Mouse (Mus musculus) heart, postnatal 10 days (tissue): ENCODE results near the gene Ajuba. TPM values are rescaled to one million over a fixed set of nuclear protein-coding genes. Genes with fewer than 3 reads are reported as not detected.

ENCODE experiments used
- DNase-seq, 2 experiments: peaks; one replicate each; pipeline ENCODE4 v3.0.0; 2021
- intact Hi-C: fragments of 180-260 bp; cut with DNase I; formaldehyde crosslinking; loops from one replicate; pipeline ENCODE4 v1.15.1; 2025
- total RNA-seq, 2 experiments: library from RNA; stranded (reverse); gene quantifications; 2 replicates each; pipeline ENCODE4 v1.2.3; 2021

Gene Ajuba
- total RNA-seq, 2 experiments from 2014 or later = 14.5 to 16.0 TPM

DNA sequence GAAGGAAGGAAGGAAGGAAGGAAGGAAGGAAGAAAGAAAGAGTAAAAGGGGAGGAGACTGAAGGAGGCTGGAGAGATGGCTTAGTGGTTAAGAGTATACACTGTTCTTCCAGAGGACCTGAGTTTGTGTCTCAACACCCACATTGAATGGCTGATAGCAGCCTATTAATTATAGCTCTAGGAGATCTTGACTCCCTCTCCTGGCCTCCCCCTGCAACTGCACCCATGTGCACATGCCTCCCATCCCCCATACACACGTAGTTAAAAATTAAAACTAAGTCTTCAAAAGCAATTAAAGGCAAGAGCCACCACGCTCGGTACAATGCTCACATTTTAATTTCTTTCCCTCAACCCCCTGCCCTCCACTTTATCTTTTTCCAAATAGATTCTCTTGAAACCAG lies 16.7 kb upstream of the Ajuba start:
- intact Hi-C loops = no loop called here
- no peak for DNase-seq

DNA sequence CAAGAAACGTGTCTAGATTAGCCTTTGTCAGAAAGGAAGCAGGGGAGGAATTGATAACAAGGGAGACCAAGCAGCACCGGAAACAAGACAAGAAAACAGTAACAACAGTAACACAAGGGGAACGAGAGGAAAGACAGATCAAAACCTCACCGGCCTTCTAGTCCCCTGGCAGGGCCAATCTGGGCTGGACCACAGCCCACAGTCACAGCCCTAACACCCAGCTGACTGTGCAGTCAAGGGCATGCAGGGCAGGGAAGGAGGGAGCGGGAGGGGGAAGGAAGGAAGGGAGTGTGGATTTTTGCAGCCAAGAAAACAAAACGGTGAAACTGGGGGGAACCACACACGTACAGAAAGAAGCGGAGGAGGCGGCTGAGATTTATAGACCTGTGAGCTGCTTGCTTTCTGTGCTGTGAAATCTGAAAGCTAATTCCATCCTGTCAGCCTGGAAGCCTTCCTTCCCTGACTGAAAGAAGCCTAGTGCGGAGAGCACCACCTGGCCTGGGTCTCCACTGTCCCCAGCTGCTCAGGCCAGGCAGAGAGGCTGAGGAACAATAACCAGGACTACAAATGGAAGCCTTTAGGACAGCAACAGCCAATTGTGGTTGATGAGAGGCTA lies 15.1 kb upstream of the Ajuba start:
- intact Hi-C loops = no loop called here
- peak; percentile 73 to 77 for DNase-seq

- intact Hi-C loops = no loop called here
- no peak for DNase-seq
These were observed 13.7 kb upstream of the Ajuba start for GRCm38 (mm10) chr14:54591056-54591455.

GRCm38 (mm10) chr14:54583681-54584338 lies 6.5 kb upstream of the Ajuba start:
- peak; percentile 72 to 87 for DNase-seq
- intact Hi-C loops = loop anchor here (2.0 to 5.0 kb wide), 2 partner anchors 33 to 57 kb away; partner anchors contain the start of genes Cdh24, Gm17606 and Psmb5

DNA sequence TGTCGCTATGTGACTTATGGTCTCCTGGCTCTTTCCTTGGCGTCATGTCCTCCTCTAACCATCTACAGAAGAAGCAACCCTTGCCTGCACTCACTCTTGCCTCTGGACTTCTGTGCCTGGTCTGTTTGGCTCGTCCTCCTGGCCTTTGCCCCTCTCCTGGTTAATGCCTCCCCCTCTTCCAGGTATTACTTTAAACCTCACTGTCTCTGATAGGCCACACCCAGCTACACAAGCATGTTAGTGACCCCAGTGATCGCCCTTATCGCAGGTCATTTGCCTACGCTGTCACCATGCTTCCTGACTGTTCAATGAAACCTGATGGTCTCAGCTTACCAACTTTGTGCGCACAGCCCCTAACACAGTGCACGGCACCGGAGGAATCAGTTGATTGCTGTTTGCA lies 5.2 kb upstream of the Ajuba start:
- DNase-seq = no peak
- intact Hi-C loops = loop anchor here (2.0 to 5.0 kb wide), 2 partner anchors 35 to 58 kb away; partner anchors contain the start of genes Cdh24, Gm17606 and Psmb5

DNA sequence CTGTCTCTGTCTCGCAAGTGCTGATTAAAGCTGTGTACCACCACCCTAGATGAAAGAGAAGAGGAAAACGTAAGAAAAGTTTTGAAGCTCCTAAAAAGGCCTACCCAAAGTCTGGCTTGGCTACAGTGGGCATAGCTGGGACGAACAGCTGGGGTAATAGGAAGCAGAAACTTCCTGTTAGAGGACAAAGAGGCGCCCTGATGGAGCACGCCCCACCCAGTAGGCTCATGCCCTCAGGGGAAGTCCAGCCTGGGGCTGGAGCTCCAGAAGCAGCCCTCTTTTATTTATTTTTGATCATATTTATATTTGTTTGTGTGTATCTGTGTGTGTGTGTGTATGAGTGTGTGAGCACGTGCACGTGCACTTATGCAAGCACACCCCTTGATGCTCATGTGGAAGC lies 2.3 kb upstream of the Ajuba start:
- intact Hi-C loops = loop anchor here (5.0 kb wide), 2 partner anchors 38 to 52 kb away; partner anchors contain the start of gene Psmb5
- no peak for DNase-seq

- intact Hi-C loops = loop anchor here (5.0 kb wide), 1 partner anchor 51 kb away; no protein-coding TSS in a partner anchor
- DNase-seq = peak in 1 of 2 experiments; percentile 66
These were observed 705 bp upstream of the Ajuba start for GRCm38 (mm10) chr14:54578063-54578462.

- intact Hi-C loops = loop anchor here (1.0 to 5.0 kb wide), 2 partner anchors 27 to 49 kb away; no protein-coding TSS in a partner anchor
- peak; percentile 56 to 61 for DNase-seq
These were observed 893 bp downstream of the Ajuba start for GRCm38 (mm10) chr14:54576241-54577088.

DNA sequence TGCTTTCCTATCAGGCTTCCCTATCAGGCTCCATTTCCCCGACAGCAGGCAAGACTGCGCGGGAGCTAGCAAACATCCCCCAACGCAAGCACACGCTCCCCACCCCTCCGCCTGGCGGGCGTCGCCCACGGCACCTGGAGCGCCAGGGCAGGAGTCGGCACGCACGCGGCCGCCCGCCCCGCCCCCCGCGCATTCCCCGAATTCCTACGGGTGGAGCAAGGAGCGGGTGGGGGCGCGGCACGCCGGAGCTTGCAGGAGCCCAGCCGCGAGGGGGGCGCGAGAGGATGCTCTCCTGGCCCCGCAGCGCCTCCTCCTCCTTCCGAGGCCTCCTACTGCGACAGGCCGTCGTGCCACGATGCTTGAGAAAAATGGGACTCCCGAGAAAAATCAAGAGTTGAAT lies 1.7 kb downstream of the Ajuba start:
- DNase-seq = peak; percentile 77 to 82
- intact Hi-C loops = loop anchor here (5.0 kb wide), 1 partner anchor 48 kb away; no protein-coding TSS in a partner anchor

- DNase-seq = no peak
- intact Hi-C loops = loop anchor here (5.0 kb wide), 1 partner anchor 48 kb away; no protein-coding TSS in a partner anchor
These were observed 2.3 kb downstream of the Ajuba start for GRCm38 (mm10) chr14:54575031-54575430.

- intact Hi-C loops = no loop called here
- no peak for DNase-seq
These were observed 3.1 kb downstream of the Ajuba start for GRCm38 (mm10) chr14:54574253-54574652.

GRCm38 (mm10) chr14:54572790-54573736 lies 4.3 kb downstream of the Ajuba start:
- DNase-seq = peak; percentile 66 to 68
- intact Hi-C loops = no loop called here

DNA sequence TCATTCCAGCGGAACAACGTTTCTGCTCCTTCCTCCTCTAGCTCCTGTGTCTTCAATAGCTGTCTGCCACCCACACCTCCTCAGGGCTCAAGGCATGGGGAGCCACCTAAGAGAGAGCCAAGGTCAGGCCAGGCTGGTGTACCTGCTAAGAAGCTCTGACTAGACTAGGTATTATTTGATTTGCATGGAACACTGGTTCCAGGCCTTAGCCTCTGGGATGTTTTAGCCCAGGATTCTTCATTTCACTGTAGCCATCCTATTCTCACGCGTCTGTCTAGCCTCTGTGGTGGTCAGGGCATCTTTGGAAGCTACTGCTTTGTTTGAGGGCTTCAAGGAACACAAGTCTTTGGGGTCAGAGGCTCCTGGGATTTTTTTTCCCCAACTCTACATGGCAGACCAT lies 5.2 kb downstream of the Ajuba start:
- no peak for DNase-seq
- intact Hi-C loops = no loop called here

DNA sequence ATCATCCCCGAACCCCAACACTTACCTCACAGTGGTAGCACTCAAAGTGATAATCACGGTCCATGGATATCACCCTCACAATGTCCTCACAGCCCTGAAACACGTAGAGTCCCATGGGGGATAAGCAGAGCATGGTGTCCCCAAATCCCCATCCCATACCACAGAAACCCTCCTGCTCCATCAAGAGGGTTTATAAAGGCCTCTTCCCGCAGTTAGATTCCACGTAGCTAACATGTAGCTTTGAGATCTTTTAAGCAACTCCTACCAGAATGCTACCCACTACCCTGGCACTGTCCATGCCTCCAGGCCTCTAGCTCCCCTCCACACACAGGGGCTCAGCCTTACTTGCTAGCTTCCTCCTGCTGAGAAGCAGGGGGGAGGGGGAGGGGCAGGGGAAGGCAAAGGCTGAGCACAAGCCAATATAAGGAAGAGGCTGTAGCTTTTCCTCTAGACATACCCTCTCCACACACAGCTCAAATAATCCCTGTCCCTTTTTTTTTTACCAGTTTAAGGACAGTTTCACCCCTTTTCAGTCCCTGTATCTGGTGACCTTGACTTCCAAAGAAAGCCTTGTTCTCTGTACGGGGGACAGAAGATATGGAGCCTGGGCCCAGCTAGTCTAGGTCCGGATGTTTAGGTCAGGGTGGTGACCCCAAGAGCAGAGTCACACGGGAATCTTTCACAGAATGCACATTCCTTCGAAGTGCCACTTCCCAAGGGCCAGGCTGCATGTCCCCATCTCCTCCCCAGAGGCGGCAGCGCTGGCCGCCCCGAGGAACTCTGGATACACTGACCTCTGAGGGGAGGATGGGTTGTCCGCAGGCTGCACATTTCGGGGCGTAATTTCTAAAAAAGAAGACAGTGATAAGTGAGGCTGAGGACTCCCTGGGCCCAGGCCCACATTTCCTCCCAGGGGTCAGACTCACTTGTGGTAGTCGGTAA lies 7.6 kb downstream of the Ajuba start:
- DNase-seq = peak in 1 of 2 experiments; percentile 33
- intact Hi-C loops = loop anchor here (1.0 kb wide), 1 partner anchor 72 kb away; the partner anchor contains the start of gene Cdh24

DNA sequence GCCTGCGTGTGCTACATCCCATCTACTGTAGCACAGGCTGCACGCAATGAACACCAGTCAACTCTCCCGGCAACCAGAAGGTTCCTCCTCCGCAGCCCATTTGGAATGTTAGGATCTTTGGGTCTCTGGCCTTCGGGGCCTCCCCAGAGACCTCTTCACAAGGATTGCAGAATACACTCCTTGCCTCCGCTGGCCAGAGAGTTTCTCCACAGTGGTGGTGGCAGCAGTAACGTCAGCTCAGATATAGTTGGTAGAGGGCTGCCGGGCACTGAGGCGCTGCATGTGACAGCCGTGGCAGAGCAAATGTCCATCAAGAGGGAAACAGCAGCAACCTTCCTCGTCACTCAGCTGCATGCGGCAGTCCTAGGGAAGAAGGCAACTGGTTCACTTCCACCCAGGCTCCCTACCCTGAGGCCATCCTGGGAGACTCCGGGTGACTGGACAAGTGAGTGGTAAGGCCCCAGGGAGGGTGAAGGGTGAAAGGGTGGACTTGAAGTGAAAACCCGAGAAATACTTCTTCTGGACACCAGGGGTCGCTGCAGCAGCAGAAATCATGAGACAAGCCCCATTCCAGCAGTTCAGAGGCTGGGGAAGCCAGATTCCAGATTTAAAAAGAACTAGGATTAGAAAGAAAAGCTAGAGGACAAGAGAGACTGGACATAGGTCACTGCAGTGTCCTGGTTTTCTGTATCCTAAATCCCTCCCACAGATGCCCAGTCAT lies 8.5 kb downstream of the Ajuba start:
- DNase-seq = peak; percentile 82 to 88
- intact Hi-C loops = loop anchor here (1.0 kb wide), 1 partner anchor 72 kb away; the partner anchor contains the start of gene Cdh24

DNA sequence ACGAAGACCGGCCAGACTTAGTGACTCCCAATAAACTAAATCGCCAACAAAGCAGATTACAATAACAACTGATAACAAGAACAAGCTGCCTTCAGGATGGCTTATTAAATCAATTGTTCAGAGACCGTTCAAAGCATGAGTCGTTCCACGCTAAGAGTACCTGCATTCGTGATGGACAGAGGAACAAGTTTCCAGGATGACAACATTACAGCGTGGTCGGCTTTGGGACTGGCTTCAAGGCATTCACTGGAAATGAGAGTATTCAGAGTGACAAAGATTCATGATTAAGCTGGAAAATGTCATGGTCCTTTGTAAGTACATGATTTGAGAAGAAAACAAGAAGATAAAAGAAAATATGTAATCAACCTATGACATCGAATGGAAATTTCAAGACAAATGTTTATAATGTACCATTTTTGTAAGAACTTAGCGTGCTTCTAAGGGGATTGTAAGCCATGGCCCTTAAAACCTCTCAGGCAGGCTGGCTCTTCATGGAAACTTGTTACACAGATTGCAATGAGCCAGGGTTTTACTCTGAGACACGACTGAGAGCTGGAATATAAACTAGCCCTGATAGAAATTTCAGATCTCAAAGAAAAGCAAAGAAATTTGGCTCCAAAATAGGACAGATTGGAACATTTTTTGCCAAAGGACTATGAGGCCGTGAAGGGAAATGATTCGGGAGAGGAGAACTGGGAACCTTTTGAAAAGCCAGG lies 16.7 kb downstream of the Ajuba start:
- intact Hi-C loops = no loop called here
- DNase-seq = no peak

GRCm38 (mm10) chr14:54557330-54557729 lies 20.0 kb downstream of the Ajuba start:
- intact Hi-C loops = no loop called here
- no peak for DNase-seq
